Mouse (Mus musculus): ENCODE measurements around the gene Slc7a11. TPM values are rescaled to one million over a fixed set of nuclear protein-coding genes. Genes with fewer than 3 reads are reported as not detected.

Gene Slc7a11
- polyA plus RNA-seq, 1 experiment: 2.1 TPM

GRCm38 (mm10) chr3:50381861-50382693 is 61.3 kb downstream of the Slc7a11 start:
- TF ChIP-seq CTCF (IDR thresholded peaks at IDR 0.05; ENCODE audit: insufficient read depth, low read length) (no peak), POLR2A (IDR thresholded peaks at IDR 0.05; ENCODE audit: borderline replicate concordance, extremely low read depth, low read depth, low read length) (no peak)
- WGBS: 11% methylated on average over 22 of the region's 22 CpGs
- H3K4me1 ChIP-seq (ENCODE audit: control insufficient read depth, insufficient read depth, low read length): no peaks in the 10 kb centered on the region
- H3K4me3 ChIP-seq (replicated peaks; ENCODE audit: extremely low read depth, low read depth, low read length): peak overlapping the region; percentile 83
- no peak for DNase-seq

DNA sequence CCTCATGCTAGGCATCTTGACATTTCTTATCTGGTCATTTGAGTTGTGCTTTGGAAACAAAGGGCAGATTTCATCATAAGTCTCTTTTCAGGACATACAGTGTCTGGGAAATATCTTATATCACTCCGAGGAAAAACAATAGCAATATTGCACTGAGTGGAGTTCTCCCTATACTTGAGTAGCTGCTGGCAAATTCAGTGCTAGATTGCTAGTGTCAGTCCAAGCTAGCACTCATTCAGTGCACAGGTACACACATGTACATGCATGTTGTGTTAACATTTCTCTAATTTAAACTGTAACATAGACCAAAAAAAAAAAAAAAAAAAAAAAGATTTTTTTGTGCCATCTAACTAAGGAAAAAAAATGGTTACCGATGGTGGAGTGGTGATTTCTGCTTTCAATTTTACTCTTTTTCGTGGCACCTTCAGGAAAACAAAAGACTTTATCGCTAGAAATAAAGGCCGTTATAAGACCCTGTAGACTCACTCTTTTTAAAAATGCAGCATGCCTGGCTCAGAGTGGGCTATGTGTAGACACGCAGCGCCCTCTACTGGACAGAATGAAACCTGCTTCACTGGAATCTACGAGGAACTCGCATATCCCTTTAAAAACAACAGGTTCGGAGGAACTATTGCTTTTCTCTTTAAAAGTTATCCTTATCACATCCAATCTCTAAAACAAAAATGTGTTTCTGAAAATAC is 62.1 kb downstream of the Slc7a11 start:
- no peaks in the 10 kb centered on the region for H3K4me1 ChIP-seq (ENCODE audit: control insufficient read depth, insufficient read depth, low read length)
- TF ChIP-seq POLR2A (IDR thresholded peaks at IDR 0.05; ENCODE audit: borderline replicate concordance, extremely low read depth, low read depth, low read length) (no peak), CTCF (IDR thresholded peaks at IDR 0.05; ENCODE audit: insufficient read depth, low read length) (peak; percentile 80)
- WGBS: 15% methylated on average over 10 of the region's 10 CpGs

DNA sequence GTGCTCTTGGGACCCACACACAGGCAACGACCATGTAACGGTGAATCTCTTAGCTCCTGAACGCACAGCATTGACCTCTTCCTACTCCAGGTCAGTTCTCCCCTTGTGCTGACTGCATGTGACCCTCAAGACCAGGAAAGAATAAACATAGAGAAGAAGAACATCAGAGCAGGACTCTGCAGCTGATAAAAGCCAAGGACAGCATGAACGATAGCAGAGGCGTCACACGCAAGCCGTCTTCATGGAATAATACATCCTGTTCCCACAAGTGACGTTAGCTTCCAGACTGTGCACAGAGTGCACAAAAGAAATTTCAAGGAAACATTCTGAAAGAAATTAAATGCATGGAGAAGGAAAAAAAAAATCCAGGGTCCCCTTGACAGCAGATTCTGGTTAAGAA is 63.5 kb downstream of the Slc7a11 start:
- 71% methylated on average over 8 of the region's 8 CpGs for WGBS
- no peak overlapping the region for H3K4me3 ChIP-seq (replicated peaks; ENCODE audit: extremely low read depth, low read depth, low read length)
- TF ChIP-seq CTCF (IDR thresholded peaks at IDR 0.05; ENCODE audit: insufficient read depth, low read length) (no peak), POLR2A (IDR thresholded peaks at IDR 0.05; ENCODE audit: borderline replicate concordance, extremely low read depth, low read depth, low read length) (no peak)
- no peak for DNase-seq
- no peaks in the 10 kb centered on the region for H3K4me1 ChIP-seq (ENCODE audit: control insufficient read depth, insufficient read depth, low read length)

More for the DNA sequence above, 62.1 kb downstream of the Slc7a11 start:
- H3K4me3 ChIP-seq (replicated peaks; ENCODE audit: extremely low read depth, low read depth, low read length): peak overlapping the region; percentile 83
- peak; percentile 74 for DNase-seq

DNA sequence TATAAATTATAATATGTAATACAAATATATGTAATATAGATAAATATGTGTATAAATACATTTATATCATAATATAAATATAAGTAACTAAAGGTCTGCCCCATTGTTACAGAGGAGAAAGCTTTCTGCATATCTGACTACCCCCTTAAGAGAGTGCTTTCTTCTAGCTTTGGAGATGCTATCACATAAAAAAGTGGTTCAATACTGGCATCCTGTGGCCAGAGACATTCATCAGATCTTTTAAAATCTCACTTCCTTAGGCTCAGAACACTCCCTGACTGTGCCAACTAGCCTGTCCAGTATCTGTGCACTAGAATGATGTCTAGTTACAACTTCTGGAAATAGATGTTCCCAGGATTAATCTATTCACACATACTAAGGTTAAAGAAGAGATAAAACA is 67.9 kb downstream of the Slc7a11 start:
- Histone ChIP-seq H3K4me1 (ENCODE audit: control insufficient read depth, insufficient read depth, low read length) (no peaks in the 10 kb centered on the region), H3K4me3 (replicated peaks; ENCODE audit: extremely low read depth, low read depth, low read length) (no peak overlapping the region)
- DNase-seq: no peak
- TF ChIP-seq POLR2A (IDR thresholded peaks at IDR 0.05; ENCODE audit: borderline replicate concordance, extremely low read depth, low read depth, low read length) (no peak), CTCF (IDR thresholded peaks at IDR 0.05; ENCODE audit: insufficient read depth, low read length) (no peak)

- H3K4me3 ChIP-seq (replicated peaks; ENCODE audit: extremely low read depth, low read depth, low read length): no peak overlapping the region
- 82% methylated on average over 6 of the region's 6 CpGs for WGBS
- no peaks in the 10 kb centered on the region for H3K4me1 ChIP-seq (ENCODE audit: control insufficient read depth, insufficient read depth, low read length)
- TF ChIP-seq CTCF (IDR thresholded peaks at IDR 0.05; ENCODE audit: insufficient read depth, low read length): no peak
- TF ChIP-seq POLR2A (IDR thresholded peaks at IDR 0.05; ENCODE audit: borderline replicate concordance, extremely low read depth, low read depth, low read length): no peak
- DNase-seq: no peak
Observed at GRCm38 (mm10) chr3:50369791-50370190, 73.6 kb downstream of the Slc7a11 start.

- DNase-seq: no peak
- 67% methylated on average over 3 of the region's 3 CpGs for WGBS
Observed at GRCm38 (mm10) chr3:50367175-50367574, 76.2 kb downstream of the Slc7a11 start.

GRCm38 (mm10) chr3:50363659-50364058 is 79.8 kb downstream of the Slc7a11 start:
- no peaks in the 10 kb centered on the region for H3K4me1 ChIP-seq (ENCODE audit: control insufficient read depth, insufficient read depth, low read length)
- TF ChIP-seq POLR2A (IDR thresholded peaks at IDR 0.05; ENCODE audit: borderline replicate concordance, extremely low read depth, low read depth, low read length): no peak
- no peak for TF ChIP-seq CTCF (IDR thresholded peaks at IDR 0.05; ENCODE audit: insufficient read depth, low read length)
- H3K4me3 ChIP-seq (replicated peaks; ENCODE audit: extremely low read depth, low read depth, low read length): no peak overlapping the region
- WGBS: 78% methylated on average over 3 of the region's 3 CpGs
- no peak for DNase-seq

More at GRCm38 (mm10) chr3:50367175-50367574, 76.2 kb downstream of the Slc7a11 start:
- H3K4me1 ChIP-seq (ENCODE audit: control insufficient read depth, insufficient read depth, low read length): no peaks in the 10 kb centered on the region
- no peak overlapping the region for H3K4me3 ChIP-seq (replicated peaks; ENCODE audit: extremely low read depth, low read depth, low read length)
- TF ChIP-seq POLR2A (IDR thresholded peaks at IDR 0.05; ENCODE audit: borderline replicate concordance, extremely low read depth, low read depth, low read length) (no peak), CTCF (IDR thresholded peaks at IDR 0.05; ENCODE audit: insufficient read depth, low read length) (no peak)

- WGBS: 15% methylated on average over 1 of the region's 1 CpGs
- DNase-seq: no peak
- TF ChIP-seq POLR2A (IDR thresholded peaks at IDR 0.05; ENCODE audit: borderline replicate concordance, extremely low read depth, low read depth, low read length) (no peak), CTCF (IDR thresholded peaks at IDR 0.05; ENCODE audit: insufficient read depth, low read length) (no peak)
- Histone ChIP-seq H3K4me1 (ENCODE audit: control insufficient read depth, insufficient read depth, low read length) (no peaks in the 10 kb centered on the region), H3K4me3 (replicated peaks; ENCODE audit: extremely low read depth, low read depth, low read length) (no peak overlapping the region)
Observed at GRCm38 (mm10) chr3:50347081-50347480, 96.3 kb downstream of the Slc7a11 start.

DNA sequence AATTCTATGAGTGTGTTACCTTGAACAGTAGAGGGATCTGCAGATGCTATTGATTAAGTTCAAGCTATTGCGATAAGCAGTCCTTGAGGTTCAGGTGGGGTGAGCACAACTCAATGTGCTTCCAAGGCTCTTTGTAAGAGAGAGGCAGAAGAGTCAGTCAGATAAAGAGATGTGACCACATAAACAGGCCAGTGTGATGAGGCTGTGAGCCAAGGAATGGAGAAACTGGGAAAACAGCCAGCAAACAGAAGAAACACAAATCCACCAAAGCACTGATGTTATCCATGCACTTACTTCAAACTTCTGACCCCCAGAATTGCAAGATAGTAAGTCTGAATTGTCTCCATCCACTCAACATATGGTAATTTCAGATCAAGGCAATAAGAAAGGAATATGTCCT is 99.0 kb downstream of the Slc7a11 start:
- no peaks in the 10 kb centered on the region for H3K4me1 ChIP-seq (ENCODE audit: control insufficient read depth, insufficient read depth, low read length)
- no peak for DNase-seq
- TF ChIP-seq CTCF (IDR thresholded peaks at IDR 0.05; ENCODE audit: insufficient read depth, low read length) (no peak), POLR2A (IDR thresholded peaks at IDR 0.05; ENCODE audit: borderline replicate concordance, extremely low read depth, low read depth, low read length) (no peak)
- H3K4me3 ChIP-seq (replicated peaks; ENCODE audit: extremely low read depth, low read depth, low read length): no peak overlapping the region
- 85% methylated on average over 1 of the region's 1 CpGs for WGBS
